9 mouse cellular contexts compared by ENCODE assay signal in genomic region chr2:157943514-157944155, GRCm38 (mm10). TPM values are rescaled to one million over a fixed set of nuclear protein-coding genes. Genes with fewer than 3 reads are reported as not detected.
A peak's percentile ranks its signal among the peaks of the same experiment; 100 is the strongest.
DNase-seq lines count a peak whose midpoint lies in the region; ATAC-seq lines count a peak whose summit lies in the region.
"Had no signal": no experiment of that assay in that cellular context is flagged by ENCODE, and none has a peak within 500 bp of the region (broad histone marks: within the 10 kb centered on the region; RNA-seq: fewer than 3 reads in every experiment).

No protein-coding gene starts in this region.

- DNase-seq in Muller cell, postnatal 12 days (ENCODE audit: inconsistent ontology term), result peak; percentile 79
- DNase-seq in cerebellum, adult 8-10 months, result peak; percentile 74
- peak; percentile 85 to 93 for DNase-seq in frontal cortex, adult 2 months (ENCODE audit: extremely low spot score in 1 of 2, low spot score in 1 of 2)
- peak; percentile 87 for DNase-seq in hindbrain, embryonic 10.5 days (ENCODE audit: low spot score)
- peak; percentile 85 for DNase-seq in layer of hippocampus, adult 9-11 months
- peak; percentile 48 for DNase-seq in retina, adult 2 months (ENCODE audit: low read depth, low spot score)
- peak; percentile 30 for DNase-seq in urinary bladder, adult 2 months (ENCODE audit: low spot score)

- H3K36me3 ChIP-seq in hindbrain, embryonic 10.5 days, result no peaks in the 10 kb centered on the region
- H3K36me3 ChIP-seq in lung, embryonic 15.5 days, result no peaks in the 10 kb centered on the region

- peak; percentile 68; the same call in 1 of the 2 replicates for ATAC-seq in lung, embryonic 15.5 days (ENCODE audit: borderline replicate concordance, extremely low read depth, low FRiP score, low TSS enrichment)

- WGBS in hindbrain, embryonic 10.5 days, result 1% methylated on average over 47 of the region's 47 CpGs
- under 1% methylated on average over 47 of the region's 47 CpGs for WGBS in lung, embryonic 15.5 days

- peak overlapping the region; percentile 87 for H3K27ac ChIP-seq in hindbrain, embryonic 10.5 days
- no peak overlapping the region for H3K27ac ChIP-seq in lung, embryonic 15.5 days
- H3K27ac ChIP-seq: macrophage had no signal

- no peaks in the 10 kb centered on the region for H3K9me3 ChIP-seq in hindbrain, embryonic 10.5 days
- no peaks in the 10 kb centered on the region for H3K9me3 ChIP-seq in lung, embryonic 15.5 days

- peaks cover 54% of the 10 kb centered on the region for H3K27me3 ChIP-seq in hindbrain, embryonic 10.5 days (ENCODE audit: insufficient read depth, poor library complexity, severe bottlenecking)
- H3K27me3 ChIP-seq in lung, embryonic 15.5 days, result peaks cover 40% of the 10 kb centered on the region

- H3K4me1 ChIP-seq in hindbrain, embryonic 10.5 days (replicated peaks), result peaks cover 36% of the 10 kb centered on the region
- peaks cover 19% of the 10 kb centered on the region for H3K4me1 ChIP-seq in lung, embryonic 15.5 days

- peak overlapping the region; percentile 40 for H3K9ac ChIP-seq in lung, embryonic 15.5 days

- H3K4me3 ChIP-seq in hindbrain, embryonic 10.5 days, result peak overlapping the region; percentile 66
- H3K4me3 ChIP-seq in lung, embryonic 15.5 days, result peak overlapping the region; percentile 50

- peak overlapping the region; percentile 96 for H3K4me2 ChIP-seq in lung, embryonic 15.5 days

RNA-seq across cellular contexts. Expression of gene Vstm2l, which starts 29.2 kb away (rescaled TPM):
- polyA plus RNA-seq in frontal cortex, adult 2 months (2012; rRNA removed), result 61.1 and 72.3 TPM in 2 replicates
- polyA plus RNA-seq in hindbrain, embryonic 10.5 days (2016; fragmentation: Nextera tagmentation; extraction: Ambion mirVana), result 0.62 and 3.2 TPM in 2 replicates
- polyA plus RNA-seq in lung, embryonic 15.5 days (2015; fragmentation: Nextera tagmentation; extraction: Ambion mirVana), result 0.17 TPM in 1 of 2 replicates, not detected in the other
- 0.04 TPM in 1 of 2 replicates, not detected in the other for polyA plus RNA-seq in urinary bladder, adult 2 months (2012; rRNA removed)
- polyA plus RNA-seq: macrophage had no signal

Comparison
In these comparisons a context has a peak if more than half of its experiments do, and no peak if none do; other contexts are left out.
1. DNase-seq: peak in every context shown above with its lines; median percentile 89 in frontal cortex, adult 2 months; 87 in hindbrain, embryonic 10.5 days; 85 in layer of hippocampus, adult 9-11 months; 79 in Muller cell, postnatal 12 days; 74 in cerebellum, adult 8-10 months; 48 in retina, adult 2 months; 30 in urinary bladder, adult 2 months.
2. RNA of gene Vstm2l, which starts 29.2 kb away (polyA plus RNA-seq): 61.1 to 72.3 TPM in frontal cortex, adult 2 months; 0.62 to 3.2 TPM in hindbrain, embryonic 10.5 days, 0.17 TPM in lung, embryonic 15.5 days and 0.04 TPM in urinary bladder, adult 2 months; every median in the first group is over 10 times any median in the second.